Mouse (Mus musculus) forebrain, embryonic 10.5 days (tissue): Measurements from ENCODE around the gene Nrl. TPM values are rescaled to one million over a fixed set of nuclear protein-coding genes. Genes with fewer than 3 reads are reported as not detected.

Experiments
- DNase-seq: peaks from one replicate; pipeline ENCODE4 v3.0.0-alpha.2; 2017; ENCODE audit warnings: low spot score; ENCODE audit errors: extremely low spot score
- H3K27ac ChIP-seq: fragments of 300-500 bp; sonication (generic); 2 replicates; pipeline ENCODE4 v1.5.1; 2016; ENCODE audit warnings: mild to moderate bottlenecking
- H3K27me3 ChIP-seq: fragments of 300-500 bp; sonication (generic); 2 replicates; pipeline ENCODE4 v1.6.1; 2016; ENCODE audit warnings: mild to moderate bottlenecking; ENCODE audit not compliant: poor library complexity, severe bottlenecking
- H3K36me3 ChIP-seq: fragments of 300-500 bp; sonication (generic); replicated peaks from 2 replicates; pipeline ENCODE4 v1.6.1; 2016; ENCODE audit warnings: mild to moderate bottlenecking, moderate library complexity
- H3K4me1 ChIP-seq: fragments of 300-500 bp; sonication (generic); 2 replicates; pipeline ENCODE4 v1.6.1; 2016
- H3K4me3 ChIP-seq: fragments of 300-500 bp; sonication (generic); 2 replicates; pipeline ENCODE4 v1.5.1; 2016; ENCODE audit warnings: mild to moderate bottlenecking, moderate library complexity
- H3K9me3 ChIP-seq: fragments of 300-500 bp; sonication (generic); 2 replicates; pipeline ENCODE4 v1.6.1; 2016; ENCODE audit warnings: mild to moderate bottlenecking, moderate library complexity
- WGBS: fragments of 180-500 bp; shearing (Covaris S2); methylation state at CpG from one replicate; pipeline ENCODE4 v1.1.7; 2016; 5-methylcytosine and 5-hydroxymethylcytosine counted together
- polyA plus RNA-seq: library from polyadenylated mRNA; unstranded; fragments of >200 nt; fragmentation: Nextera tagmentation; extraction: Ambion mirVana; gene quantifications from 2 replicates; pipeline ENCODE4 v1.2.1, GENCODE M21; 2016

Gene Nrl
- not detected in 2 replicates for polyA plus RNA-seq

DNA sequence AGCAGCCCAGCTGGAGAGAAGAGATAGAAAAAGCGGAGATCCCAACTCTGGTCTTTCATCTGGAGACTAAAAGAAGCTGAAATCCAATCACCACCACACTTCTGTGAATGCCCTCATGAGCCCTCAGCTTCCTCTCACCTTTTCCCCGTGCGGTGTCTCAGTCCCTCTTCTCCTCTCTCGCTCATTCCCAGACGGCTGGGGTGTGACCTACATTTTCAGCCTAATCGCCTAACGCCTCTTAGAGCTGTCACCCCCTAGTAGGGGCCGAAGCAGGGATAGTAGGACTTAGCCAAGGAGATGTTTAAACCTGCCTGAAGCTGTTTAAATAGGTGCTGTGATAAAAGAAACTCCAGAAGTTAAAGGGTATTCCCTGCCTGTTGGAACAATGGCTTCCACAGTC, at the start of gene Nrl:
Gene Nrl (minus strand): TSS at position 197 of the 400 bp plus-strand sequence.
- H3K4me1 ChIP-seq, result peaks cover 14% of the 10 kb centered on the region
- no peaks in the 10 kb centered on the region for H3K36me3 ChIP-seq
- WGBS, result 44% methylated on average over 8 of the region's 8 CpGs
- H3K27me3 ChIP-seq, result peaks cover 59% of the 10 kb centered on the region
- no peak within 1 kb of the TSS for H3K4me3 ChIP-seq
- no peak within 1 kb of the TSS for H3K27ac ChIP-seq
- no peak for DNase-seq
- no peaks in the 10 kb centered on the region for H3K9me3 ChIP-seq

DNA sequence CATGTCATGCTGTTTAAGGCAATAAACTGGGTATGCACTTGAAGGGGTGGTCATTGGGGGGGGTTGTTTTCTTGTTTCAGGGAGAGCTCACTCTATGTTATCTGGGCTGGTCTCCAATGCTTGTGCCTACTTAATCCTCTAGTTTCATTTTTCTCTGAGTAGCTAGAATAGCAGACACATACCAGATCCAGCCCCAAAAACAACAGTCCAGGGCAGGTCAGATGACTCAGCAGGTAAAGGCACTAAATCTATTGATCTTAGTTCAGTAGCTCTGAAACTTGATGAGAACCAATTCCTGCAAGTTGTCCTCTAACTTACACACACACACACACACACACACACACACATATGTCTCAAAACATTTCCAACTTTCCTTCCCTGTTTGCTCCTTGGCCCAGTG, 47.0 kb upstream of the Nrl start:
- H3K36me3 ChIP-seq, result peaks cover 34% of the 10 kb centered on the region
- no peaks in the 10 kb centered on the region for H3K9me3 ChIP-seq
- DNase-seq, result no peak
- H3K27me3 ChIP-seq, result peaks cover 4% of the 10 kb centered on the region; the same call in 1 of the 2 replicates
- H3K27ac ChIP-seq, result no peak overlapping the region
- H3K4me1 ChIP-seq, result peaks cover 11% of the 10 kb centered on the region
- no peak overlapping the region for H3K4me3 ChIP-seq

DNA sequence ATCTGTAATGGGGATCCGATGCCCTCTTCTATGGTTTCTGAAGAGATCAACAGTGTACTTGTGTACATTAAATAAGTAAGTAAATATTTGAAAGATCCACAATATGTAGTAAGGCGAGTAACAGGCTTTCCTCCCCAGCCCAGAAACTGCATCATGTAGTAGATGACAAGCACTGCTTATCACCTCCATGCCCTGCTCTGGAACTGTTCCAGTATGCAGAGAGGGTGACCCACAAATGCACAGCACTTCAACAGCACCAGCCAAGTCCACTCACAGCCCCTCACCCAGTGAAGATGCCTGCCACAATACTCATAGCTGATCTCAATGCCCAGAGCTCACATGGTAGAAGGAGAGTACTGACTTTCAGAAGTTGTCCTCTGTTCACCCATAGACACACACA, 45.8 kb upstream of the Nrl start:
- WGBS, result 89% methylated on average over 2 of the region's 2 CpGs
- peaks cover 45% of the 10 kb centered on the region for H3K36me3 ChIP-seq

DNA sequence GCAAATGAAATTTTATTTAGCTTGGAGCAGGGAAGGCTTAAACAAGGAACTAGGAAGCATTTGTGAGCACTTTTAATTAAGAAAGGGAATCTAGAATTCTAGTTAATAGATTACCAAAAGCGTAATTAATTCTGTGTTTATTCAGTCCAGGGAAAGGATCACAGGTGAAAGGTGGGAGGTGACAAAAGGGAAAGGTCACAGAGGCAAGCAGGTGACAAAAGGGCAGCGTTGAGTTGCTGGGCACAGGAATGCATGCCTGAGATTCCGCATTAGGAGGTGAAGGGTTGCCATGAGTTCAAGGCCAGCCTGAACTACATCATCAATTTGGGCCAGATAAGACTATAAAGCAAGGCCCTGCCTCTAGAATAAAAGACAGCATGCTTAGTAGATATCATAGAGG, 42.7 kb upstream of the Nrl start:
- DNase-seq, result no peak
- no peak overlapping the region for H3K27ac ChIP-seq
- no peaks in the 10 kb centered on the region for H3K27me3 ChIP-seq
- WGBS, result 86% methylated on average over 3 of the region's 3 CpGs
- no peak overlapping the region for H3K4me3 ChIP-seq
- H3K36me3 ChIP-seq, result peaks cover 69% of the 10 kb centered on the region
- no peaks in the 10 kb centered on the region for H3K9me3 ChIP-seq
- no peaks in the 10 kb centered on the region for H3K4me1 ChIP-seq

More for the DNA sequence above, 45.8 kb upstream of the Nrl start:
- H3K27me3 ChIP-seq, result peaks cover 3% of the 10 kb centered on the region; the same call in 1 of the 2 replicates
- DNase-seq, result no peak
- H3K4me1 ChIP-seq, result peaks cover 4% of the 10 kb centered on the region
- no peak overlapping the region for H3K4me3 ChIP-seq
- no peak overlapping the region for H3K27ac ChIP-seq
- no peaks in the 10 kb centered on the region for H3K9me3 ChIP-seq

- Histone ChIP-seq H3K27me3 (no peaks in the 10 kb centered on the region), H3K4me3 (no peak overlapping the region), H3K27ac (no peak overlapping the region), H3K4me1 (peaks cover 13% of the 10 kb centered on the region), H3K36me3 (peaks cover 69% of the 10 kb centered on the region), H3K9me3 (no peaks in the 10 kb centered on the region)
- DNase-seq, result no peak
- WGBS, result 85% methylated on average over 3 of the region's 3 CpGs
These were observed 41.0 kb upstream of the Nrl start for GRCm38 (mm10) chr14:55565748-55566147.

DNA sequence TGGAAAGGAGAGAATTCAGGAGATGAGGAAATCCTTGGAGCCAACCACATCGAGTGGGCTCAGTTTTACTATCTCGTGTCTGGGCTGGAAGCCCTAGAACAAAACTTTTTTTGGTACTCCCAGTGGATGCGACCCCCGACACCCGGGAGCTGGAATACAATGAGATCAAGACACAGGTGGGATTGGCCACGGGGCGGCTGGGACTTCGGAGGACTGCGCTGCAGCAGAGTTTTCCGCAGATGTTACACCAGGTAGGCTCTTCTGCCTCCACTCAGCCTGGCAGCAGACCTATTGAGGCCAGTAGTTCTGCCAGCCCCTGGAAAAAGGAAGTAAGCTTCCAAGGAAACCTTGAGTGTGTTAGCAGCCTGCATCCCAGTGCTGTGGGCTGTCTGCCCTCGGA, 38.5 kb upstream of the Nrl start:
- H3K27me3 ChIP-seq, result no peaks in the 10 kb centered on the region
- H3K27ac ChIP-seq, result no peak overlapping the region
- no peak overlapping the region for H3K4me3 ChIP-seq
- DNase-seq, result no peak
- H3K36me3 ChIP-seq, result peaks cover 51% of the 10 kb centered on the region
- H3K4me1 ChIP-seq, result peaks cover 21% of the 10 kb centered on the region
- H3K9me3 ChIP-seq, result no peaks in the 10 kb centered on the region
- 94% methylated on average over 11 of the region's 11 CpGs for WGBS

DNA sequence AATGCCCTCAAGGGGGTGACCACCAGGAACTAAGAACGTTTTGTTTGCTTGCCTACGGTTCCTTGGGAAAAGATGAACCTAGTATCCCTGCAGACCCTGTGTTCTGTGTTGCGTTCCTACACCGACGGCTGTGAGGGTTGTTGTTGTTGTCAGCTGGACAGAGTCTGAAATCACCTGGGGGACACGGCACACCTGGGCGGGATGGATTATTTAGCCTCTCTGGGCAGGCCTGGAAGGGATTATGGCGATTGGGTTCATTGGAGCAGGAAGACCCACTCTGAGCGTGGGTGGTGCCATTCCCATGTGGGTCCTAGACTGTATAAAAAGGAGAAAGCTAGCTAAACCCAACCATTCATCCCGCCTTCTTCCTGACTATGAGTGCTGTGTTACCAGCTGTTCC, 37.1 kb upstream of the Nrl start:
- WGBS, result 85% methylated on average over 10 of the region's 10 CpGs
- Histone ChIP-seq H3K27ac (no peak overlapping the region), H3K4me3 (no peak overlapping the region), H3K36me3 (peaks cover 37% of the 10 kb centered on the region), H3K4me1 (peaks cover 22% of the 10 kb centered on the region), H3K9me3 (no peaks in the 10 kb centered on the region), H3K27me3 (no peaks in the 10 kb centered on the region)
- DNase-seq, result no peak

- no peaks in the 10 kb centered on the region for H3K9me3 ChIP-seq
- peaks cover 23% of the 10 kb centered on the region for H3K36me3 ChIP-seq
- peak; percentile 98 for DNase-seq
- under 1% methylated on average over 51 of the region's 51 CpGs for WGBS
- peaks cover 25% of the 10 kb centered on the region for H3K4me1 ChIP-seq
- peak within 1 kb of the TSS; percentile 66 for H3K4me3 ChIP-seq
- peak within 1 kb of the TSS; percentile 94 for H3K27ac ChIP-seq
- no peaks in the 10 kb centered on the region for H3K27me3 ChIP-seq
These were observed 35.7 kb upstream of the Nrl start, which contains the start of gene A730061H03Rik for GRCm38 (mm10) chr14:55560202-55561073. Gene A730061H03Rik (minus strand): TSS chr14:55560406.

DNA sequence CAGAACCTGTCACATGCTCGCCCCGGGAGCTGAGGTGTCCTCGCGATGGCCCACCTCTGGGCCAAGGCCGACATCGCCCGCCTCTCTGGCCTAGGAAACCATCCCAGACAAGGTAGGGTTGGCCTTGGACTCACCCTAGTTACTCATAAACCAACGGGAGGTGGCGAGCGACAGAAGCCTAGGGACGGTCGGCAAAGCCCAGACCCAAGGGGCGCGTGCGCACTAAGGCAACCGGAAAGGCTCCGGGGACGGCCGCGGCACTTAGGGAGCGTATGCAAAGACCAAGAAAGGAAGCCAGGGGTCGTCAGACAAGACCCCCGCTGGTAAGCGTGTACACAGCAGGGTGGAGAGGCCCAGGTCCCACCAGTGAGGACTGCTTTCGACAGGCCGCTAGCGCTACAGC, 35.0 kb upstream of the Nrl start, which contains the start of gene Dcaf11:
Gene Dcaf11 (plus strand): TSS at position 208 of the 403 bp plus-strand sequence.
- peak within 1 kb of the TSS; percentile 94 for H3K27ac ChIP-seq
- peaks cover 25% of the 10 kb centered on the region for H3K4me1 ChIP-seq
- WGBS, result under 1% methylated on average over 27 of the region's 27 CpGs
- H3K4me3 ChIP-seq, result peak within 1 kb of the TSS; percentile 66
- H3K36me3 ChIP-seq, result peaks cover 16% of the 10 kb centered on the region
- H3K27me3 ChIP-seq, result no peaks in the 10 kb centered on the region
- no peaks in the 10 kb centered on the region for H3K9me3 ChIP-seq
- peak; percentile 92 for DNase-seq

GRCm38 (mm10) chr14:55558740-55559448, 34.1 kb upstream of the Nrl start:
- Histone ChIP-seq H3K27ac (peak overlapping the region; percentile 94; the same call in 1 of the 2 replicates), H3K4me1 (peaks cover 25% of the 10 kb centered on the region), H3K4me3 (peak overlapping the region; percentile 66), H3K36me3 (peaks cover 8% of the 10 kb centered on the region; the same call in 1 of the 2 replicates), H3K27me3 (no peaks in the 10 kb centered on the region), H3K9me3 (no peaks in the 10 kb centered on the region)
- no peak for DNase-seq
- WGBS, result 63% methylated on average over 6 of the region's 6 CpGs

- Histone ChIP-seq H3K36me3 (no peaks in the 10 kb centered on the region), H3K9me3 (no peaks in the 10 kb centered on the region), H3K27me3 (no peaks in the 10 kb centered on the region), H3K4me1 (peaks cover 25% of the 10 kb centered on the region), H3K27ac (no peak overlapping the region), H3K4me3 (no peak overlapping the region)
- no peak for DNase-seq
- WGBS, result 92% methylated on average over 3 of the region's 3 CpGs
These were observed 32.8 kb upstream of the Nrl start for GRCm38 (mm10) chr14:55557587-55557986.

- Histone ChIP-seq H3K4me3 (no peak overlapping the region), H3K27me3 (no peaks in the 10 kb centered on the region), H3K4me1 (peaks cover 24% of the 10 kb centered on the region), H3K27ac (no peak overlapping the region), H3K9me3 (no peaks in the 10 kb centered on the region), H3K36me3 (no peaks in the 10 kb centered on the region)
- DNase-seq, result peak; percentile 51
- WGBS, result 34% methylated on average over 5 of the region's 5 CpGs
These were observed 32.2 kb upstream of the Nrl start for GRCm38 (mm10) chr14:55557003-55557402.

DNA sequence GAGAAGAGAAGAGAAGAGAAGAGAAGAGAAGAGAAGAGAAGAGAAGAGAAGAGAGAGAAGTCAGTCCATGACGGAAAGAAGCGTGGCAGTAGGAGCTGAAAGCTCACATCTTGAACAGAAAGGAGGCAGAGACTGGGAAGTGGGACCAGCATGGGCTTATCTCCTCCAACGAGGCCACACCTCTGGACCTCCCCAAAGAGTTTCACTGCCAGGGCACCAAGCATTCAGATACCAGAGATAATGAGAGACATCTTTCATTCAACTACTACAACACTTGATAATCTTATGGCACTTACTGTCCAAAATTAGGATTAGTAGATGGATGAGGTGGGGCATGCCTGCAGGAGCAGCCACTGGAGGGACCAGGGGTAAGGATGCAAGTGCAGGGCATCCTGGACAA, 31.0 kb upstream of the Nrl start:
- H3K27me3 ChIP-seq, result no peaks in the 10 kb centered on the region
- no peaks in the 10 kb centered on the region for H3K9me3 ChIP-seq
- H3K4me1 ChIP-seq, result peaks cover 12% of the 10 kb centered on the region
- H3K4me3 ChIP-seq, result no peak overlapping the region
- 82% methylated on average over 3 of the region's 3 CpGs for WGBS
- H3K27ac ChIP-seq, result no peak overlapping the region
- no peaks in the 10 kb centered on the region for H3K36me3 ChIP-seq
- no peak for DNase-seq
